Mouse (Mus musculus) small intestine, adult 2 months (tissue): ENCODE results near the gene Upk3bl.

Source experiments
- CTCF ChIP-seq: fragments of 200-500 bp; IDR thresholded peaks from 2 replicates; pipeline ENCODE4 v1.5.1; 2012; ENCODE audit warnings: low read depth, mild to moderate bottlenecking, control low read depth, inconsistent platforms, low read length, moderate library complexity, mixed read lengths; ENCODE audit not compliant: insufficient replicate concordance, insufficient read length; ENCODE audit errors: extremely low read depth
- POLR2A ChIP-seq: fragments of 200-500 bp; IDR thresholded peaks from 2 replicates; pipeline ENCODE4 v1.6.1; 2012; ENCODE audit warnings: low read depth, mild to moderate bottlenecking, control low read depth, inconsistent platforms, low read length, moderate library complexity

- TF ChIP-seq POLR2A (no peak), CTCF (no peak)
These were observed 44.2 kb downstream of the Upk3bl start for GRCm38 (mm10) chr5:136098536-136098935.
